In the genomic region with DNA sequence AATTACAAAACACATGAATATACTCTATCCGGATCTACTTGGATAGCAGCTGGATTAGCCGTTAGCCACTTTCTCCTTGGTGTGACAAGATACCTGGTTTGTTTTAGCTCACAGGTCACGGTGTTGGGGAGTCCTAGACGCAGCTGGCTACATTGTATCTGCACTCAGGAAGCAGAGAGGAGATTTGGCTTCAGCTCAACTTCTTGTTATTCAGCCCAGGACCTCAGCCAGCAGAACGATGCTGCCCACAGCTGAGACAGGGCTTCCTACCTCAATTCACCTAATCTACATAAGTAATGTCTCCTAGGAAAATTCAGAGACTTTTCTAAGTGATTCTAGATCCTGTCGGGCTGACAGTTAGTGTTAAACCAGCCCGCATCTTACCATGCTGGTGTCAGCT, we compare ENCODE assay signal across 22 mouse cellular contexts.
"Had no signal": no experiment of that assay in that cellular context is flagged by ENCODE, and none has a peak within 500 bp of the region (broad histone marks: within the 10 kb centered on the region; RNA-seq: fewer than 3 reads in every experiment).

No protein-coding gene starts in this region.

- ATAC-seq: liver, embryonic 12.5 days had no signal

- H3K27ac ChIP-seq: kidney, postnatal 0 days; layer of hippocampus, adult 2 months; limb, embryonic 10.5 days; limb, embryonic 13.5 days; liver, embryonic 12.5 days; liver, embryonic 15.5 days; midbrain, embryonic 12.5 days; neural tube, embryonic 12.5 days; neural tube, embryonic 15.5 days; stomach, embryonic 15.5 days had no signal

- H3K36me3 ChIP-seq: limb, embryonic 10.5 days; limb, embryonic 13.5 days; liver, embryonic 12.5 days; liver, embryonic 15.5 days; midbrain, embryonic 12.5 days; neural tube, embryonic 12.5 days; neural tube, embryonic 15.5 days; stomach, embryonic 15.5 days had no signal

- H3K27me3 ChIP-seq: liver, embryonic 12.5 days; liver, embryonic 15.5 days; stomach, embryonic 15.5 days had no signal

- H3K9me3 ChIP-seq: limb, embryonic 10.5 days; limb, embryonic 13.5 days; liver, embryonic 12.5 days; liver, embryonic 15.5 days; neural tube, embryonic 12.5 days; neural tube, embryonic 15.5 days; stomach, embryonic 15.5 days had no signal

- H3K4me1 ChIP-seq: limb, embryonic 10.5 days; limb, embryonic 13.5 days; liver, embryonic 12.5 days; liver, embryonic 15.5 days; midbrain, embryonic 12.5 days; neural tube, embryonic 12.5 days; neural tube, embryonic 15.5 days; stomach, embryonic 15.5 days had no signal

- DNase-seq: kidney, postnatal 25 days; layer of hippocampus, adult 9-11 months; liver; lung, adult 2 months; lung, postnatal 14 days; lung, postnatal 4 days; right cerebral cortex, adult 18-20 months; right cerebral cortex, postnatal 14 days; right cerebral cortex, postnatal 4 days; thymus, adult 2 months; thymus, postnatal 14 days; thymus, postnatal 4 days had no signal

- H3K9ac ChIP-seq: limb, embryonic 13.5 days; liver, embryonic 12.5 days; liver, embryonic 15.5 days; midbrain, embryonic 12.5 days; neural tube, embryonic 12.5 days; neural tube, embryonic 15.5 days; stomach, embryonic 15.5 days had no signal

- H3K4me3 ChIP-seq: layer of hippocampus, adult 2 months; limb, embryonic 10.5 days; limb, embryonic 13.5 days; liver, embryonic 12.5 days; liver, embryonic 15.5 days; midbrain, embryonic 12.5 days; neural tube, embryonic 12.5 days; neural tube, embryonic 15.5 days; stomach, embryonic 15.5 days had no signal

- H3K4me2 ChIP-seq: limb, embryonic 13.5 days; liver, embryonic 12.5 days; liver, embryonic 15.5 days; midbrain, embryonic 12.5 days; neural tube, embryonic 12.5 days; neural tube, embryonic 15.5 days; stomach, embryonic 15.5 days had no signal
